Mouse (Mus musculus) spleen, postnatal 36 days (tissue): ENCODE data around the gene Nfkbid.
"Not testable (repeated sequence)": the region's sequence is repeated elsewhere in the genome, so short reads cannot be mapped to it uniquely, and the experiment has no call there.

ENCODE experiments used
- DNase-seq, 2 experiments: peaks; one replicate each; pipeline ENCODE4 v3.0.0; 2022; ENCODE audit warnings: low spot score in 2 of 2, mixed read lengths in 1 of 2

The Nfkbid gene

DNA sequence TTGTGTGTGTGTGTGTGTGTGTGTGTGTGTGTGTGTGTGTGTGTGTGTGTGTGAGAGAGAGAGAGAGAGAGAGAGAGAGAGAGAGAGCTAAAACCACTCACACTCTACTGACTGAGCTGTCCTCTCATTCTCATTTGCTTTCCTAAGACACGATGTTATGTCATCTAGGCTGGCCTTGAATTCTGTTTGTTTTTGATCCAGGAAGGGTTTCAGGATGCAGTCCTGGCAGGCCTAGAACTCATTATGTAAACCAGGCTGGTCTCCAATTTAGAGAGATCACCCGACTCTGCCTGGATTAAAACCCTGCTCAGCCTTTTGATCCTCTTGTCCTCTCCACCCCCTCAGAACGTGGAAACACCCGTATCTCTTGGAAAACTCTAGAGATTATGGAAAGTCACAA is 42.5 kb downstream of the Nfkbid start:
- no peak for DNase-seq

DNA sequence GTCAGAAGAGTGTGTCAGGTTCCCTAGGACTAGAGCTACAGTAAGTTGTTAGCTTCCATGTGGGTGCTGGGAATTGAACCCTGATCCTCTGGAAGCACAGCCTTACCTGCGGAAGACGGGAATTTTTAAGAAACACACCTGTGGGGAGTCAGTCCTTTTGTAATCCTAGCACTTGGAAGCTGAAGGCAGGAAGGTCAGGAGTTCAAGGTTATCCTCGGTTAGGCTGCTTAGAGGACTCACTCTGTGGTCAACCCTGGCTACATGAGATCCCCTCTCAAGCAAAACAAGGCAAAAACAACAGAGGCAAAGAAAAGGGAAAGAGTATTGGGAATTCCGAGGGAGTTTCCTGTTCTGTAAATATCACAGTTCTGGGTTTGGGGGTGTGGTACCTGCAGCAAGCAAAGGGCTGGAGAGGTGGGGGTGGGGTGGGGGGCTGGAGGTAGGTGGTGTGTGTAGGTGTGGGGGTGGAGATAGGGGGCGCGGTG is 43.3 kb downstream of the Nfkbid start:
- DNase-seq = no peak

DNA sequence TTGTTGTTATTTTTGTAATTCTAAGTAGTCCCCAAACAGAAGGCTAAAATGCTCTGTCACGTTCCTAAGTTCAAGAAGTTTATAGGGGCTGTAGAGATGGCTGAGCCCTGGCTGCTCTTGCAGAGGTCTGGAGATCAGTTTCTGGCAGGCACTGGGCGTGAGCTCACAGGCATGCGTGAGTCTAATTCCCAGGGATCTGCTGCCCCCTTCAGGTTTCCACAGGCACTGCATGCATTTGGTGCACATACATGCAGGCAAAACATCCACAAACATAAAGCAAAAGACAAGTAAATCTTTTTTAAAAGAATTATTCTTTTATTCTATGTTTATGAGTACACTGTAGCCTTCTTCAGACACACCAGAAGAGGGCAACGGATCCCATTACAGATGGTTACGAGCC is 50.9 kb downstream of the Nfkbid start:
- peak in 1 of 2 experiments; percentile 16 for DNase-seq

DNA sequence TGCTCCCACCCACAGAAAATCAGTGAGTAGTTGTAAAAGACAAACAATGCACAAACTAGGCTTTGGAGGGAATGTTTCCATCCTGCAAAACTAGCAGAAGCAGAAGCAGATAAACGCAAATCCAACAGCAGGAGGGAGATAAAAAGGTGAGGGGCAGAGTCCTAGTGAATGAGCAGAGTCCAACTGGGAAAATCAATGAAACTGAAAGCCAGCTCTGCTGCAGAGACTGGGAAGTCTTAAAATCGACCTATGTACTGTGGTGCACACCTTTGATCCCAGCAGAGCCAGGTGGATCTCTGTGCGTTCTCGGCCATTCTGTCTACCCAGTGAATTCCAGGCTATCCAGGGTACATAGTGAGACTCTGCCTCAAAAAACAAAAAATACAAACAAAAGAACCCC is 53.5 kb downstream of the Nfkbid start:
- no peak for DNase-seq

DNA sequence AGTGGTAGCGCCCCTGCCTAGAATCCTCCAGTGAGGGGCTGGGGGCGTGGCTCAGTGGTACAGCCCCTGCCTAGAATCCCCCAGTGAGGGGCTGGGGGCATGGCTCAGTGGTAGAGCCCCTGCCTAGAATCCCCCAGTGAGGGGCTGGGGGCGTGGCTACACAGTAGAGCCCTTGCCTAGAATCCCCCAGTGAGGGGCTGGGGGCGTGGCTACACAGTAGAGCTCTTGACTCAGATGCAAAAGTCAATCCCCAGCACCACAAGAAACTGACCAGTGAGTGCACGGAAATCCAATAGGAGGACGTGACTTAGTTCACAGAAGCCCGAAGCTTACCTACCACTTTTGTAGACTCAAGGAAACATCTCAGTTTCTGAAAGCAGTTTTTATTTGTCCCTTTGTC is 54.6 kb downstream of the Nfkbid start:
- not testable (repeated sequence) for DNase-seq

DNA sequence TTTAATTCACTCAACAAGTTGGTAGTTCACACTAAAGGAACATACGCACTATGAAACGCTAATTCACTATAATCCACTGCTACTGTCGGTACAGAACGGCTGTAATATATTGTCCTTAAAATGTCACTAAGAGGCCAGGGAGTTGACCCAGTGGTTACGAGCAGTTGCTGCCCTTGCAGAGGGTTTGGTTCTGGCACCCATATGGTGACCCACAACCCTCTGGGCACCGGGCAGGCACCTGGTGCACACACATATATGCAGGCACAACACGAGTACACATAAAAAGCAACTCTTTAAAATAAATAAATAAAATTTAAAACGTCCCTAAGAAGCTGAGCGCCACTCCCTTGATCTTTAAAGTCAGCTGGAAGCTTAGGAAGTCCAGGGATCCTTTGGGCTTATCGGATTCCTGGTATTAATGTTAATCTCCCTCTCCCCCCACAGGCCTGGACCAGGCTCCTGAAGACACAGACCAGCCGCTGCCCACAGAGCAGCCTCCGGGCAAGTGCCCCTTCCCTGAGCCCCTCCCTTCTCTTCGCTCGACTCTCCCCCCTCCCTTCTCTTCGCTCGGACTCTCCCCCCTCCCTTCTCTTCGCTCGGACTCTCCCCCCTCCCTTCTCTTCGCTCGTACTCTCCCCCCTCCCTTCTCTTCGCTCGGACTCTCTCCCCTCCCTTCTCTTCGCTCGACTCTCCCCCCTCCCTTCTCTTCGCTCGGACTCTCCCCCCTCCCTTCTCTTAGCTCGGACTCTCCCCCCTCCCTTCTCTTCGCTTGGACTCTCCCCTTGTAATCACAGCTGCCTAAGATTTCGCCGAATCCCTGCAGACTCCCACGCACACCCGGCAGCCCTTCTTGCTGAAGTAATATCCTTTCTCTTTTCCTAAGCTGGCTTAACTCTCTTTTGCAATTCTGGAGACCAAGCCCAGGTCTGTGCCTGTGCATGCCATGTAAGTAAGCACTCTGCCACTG is 56.2 kb downstream of the Nfkbid start:
- DNase-seq = no peak
